Mouse (Mus musculus) heart, postnatal 0 days (tissue): ENCODE results near the gene Stk33. TPM values are rescaled to one million over a fixed set of nuclear protein-coding genes. Genes with fewer than 3 reads are reported as not detected.

Experiments
- ATAC-seq: fragments of 200-750 bp; cut with Nextera tagmentation; 2 replicates; pipeline ENCODE4 v1.8.0; 2017; ENCODE audit warnings: low read depth, moderate number of reproducible peaks, moderate library complexity; ENCODE audit not compliant: insufficient read depth
- DNase-seq: peaks from one replicate; pipeline ENCODE4 v3.0.0-alpha.2; 2016; ENCODE audit warnings: low spot score
- H3K27ac ChIP-seq: fragments of 300-500 bp; sonication (generic); 2 replicates; pipeline ENCODE4 v1.5.1; 2014; ENCODE audit warnings: low read depth, mild to moderate bottlenecking
- H3K27me3 ChIP-seq: fragments of 300-500 bp; sonication (generic); 2 replicates; pipeline ENCODE4 v1.6.1; 2014; ENCODE audit warnings: low read length, mixed read lengths; ENCODE audit not compliant: control insufficient read depth, insufficient read depth
- H3K36me3 ChIP-seq: fragments of 300-500 bp; sonication (generic); replicated peaks from 2 replicates; pipeline ENCODE4 v1.6.1; 2014; ENCODE audit warnings: low read length, mixed read lengths; ENCODE audit not compliant: control insufficient read depth, insufficient read depth
- H3K4me1 ChIP-seq: fragments of 300-500 bp; sonication (generic); 2 replicates; pipeline ENCODE4 v1.6.1; 2014; ENCODE audit warnings: antibody characterized with exemption; ENCODE audit not compliant: control insufficient read depth, insufficient read depth
- H3K4me2 ChIP-seq: fragments of 300-500 bp; sonication (generic); 2 replicates; pipeline ENCODE4 v1.6.1; 2014; ENCODE audit warnings: low read depth, mild to moderate bottlenecking, low read length, moderate library complexity
- H3K4me3 ChIP-seq: fragments of 300-500 bp; sonication (generic); 2 replicates; pipeline ENCODE4 v1.5.1; 2014; ENCODE audit warnings: low read depth, low read length
- H3K9ac ChIP-seq: fragments of 300-500 bp; sonication (generic); replicated peaks from 2 replicates; pipeline ENCODE4 v1.6.1; 2014; ENCODE audit warnings: low read depth, low read length, mixed read lengths
- H3K9me3 ChIP-seq: fragments of 300-500 bp; sonication (generic); replicated peaks from 2 replicates; pipeline ENCODE4 v1.6.1; 2016; ENCODE audit warnings: low read length; ENCODE audit not compliant: control insufficient read depth
- CTCF ChIP-seq: IDR thresholded peaks from 2 replicates; pipeline ENCODE4 v1.5.1; 2016; ENCODE audit warnings: antibody characterized with exemption, control low read depth, low read depth
- EP300 ChIP-seq: IDR thresholded peaks from 2 replicates; pipeline ENCODE4 v1.6.1; 2016; ENCODE audit warnings: antibody characterized with exemption, low read depth
- WGBS: fragments of 180-500 bp; shearing (Covaris S2); extraction: QIAGEN DNeasy Blood & Tissue Kit; methylation state at CpG from one replicate; pipeline ENCODE4 v1.1.7; 2014; 5-methylcytosine and 5-hydroxymethylcytosine counted together
- polyA plus RNA-seq: library from polyadenylated mRNA; unstranded; fragments of >200 nt; fragmentation: Nextera tagmentation; extraction: Ambion mirVana; gene quantifications from 2 replicates; pipeline ENCODE4 v1.2.1, GENCODE M21; 2015
- total RNA-seq: library from RNA; depleted of rRNA; stranded (reverse); fragments of >200 nt; gene quantifications from 2 replicates; pipeline ENCODE4 v1.2.3, GENCODE M21; 2014; ENCODE audit warnings: low replicate concordance

Stk33 gene
- total and polyA plus RNA-seq, 2 experiments from 2014 or later: 0.22 TPM; not detected in 1

DNA sequence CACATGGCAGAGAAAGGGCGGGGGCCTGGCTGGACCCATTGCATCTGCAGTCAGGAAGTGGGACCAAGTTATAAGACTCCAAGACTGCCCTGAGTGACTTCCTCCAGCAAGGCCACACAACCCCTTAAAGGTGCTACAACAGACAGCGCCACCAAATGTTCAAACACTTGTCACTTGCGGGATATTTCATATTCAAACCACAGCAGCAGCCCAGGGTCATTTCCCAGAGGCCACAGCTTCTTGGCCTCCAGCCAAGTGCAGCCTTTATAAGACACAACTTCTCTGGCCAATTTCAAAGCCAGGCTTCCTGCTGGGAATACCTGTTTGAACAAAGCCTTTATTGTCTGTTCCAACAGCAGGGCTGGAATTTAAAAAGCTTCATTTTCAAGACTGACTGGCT lies 162.3 kb downstream of the Stk33 start:
- no peak for TF ChIP-seq CTCF
- no peak for TF ChIP-seq EP300
- H3K9me3 ChIP-seq: no peaks in the 10 kb centered on the region
- ATAC-seq (no peak), DNase-seq (no peak)
- H3K27me3 ChIP-seq: no peaks in the 10 kb centered on the region
- H3K27ac ChIP-seq: no peak overlapping the region
- H3K4me2 ChIP-seq: no peak overlapping the region
- H3K9ac ChIP-seq: no peak overlapping the region
- no peaks in the 10 kb centered on the region for H3K4me1 ChIP-seq
- H3K36me3 ChIP-seq: no peaks in the 10 kb centered on the region
- 47% methylated on average over 3 of the region's 3 CpGs for WGBS
- H3K4me3 ChIP-seq: no peak overlapping the region

DNA sequence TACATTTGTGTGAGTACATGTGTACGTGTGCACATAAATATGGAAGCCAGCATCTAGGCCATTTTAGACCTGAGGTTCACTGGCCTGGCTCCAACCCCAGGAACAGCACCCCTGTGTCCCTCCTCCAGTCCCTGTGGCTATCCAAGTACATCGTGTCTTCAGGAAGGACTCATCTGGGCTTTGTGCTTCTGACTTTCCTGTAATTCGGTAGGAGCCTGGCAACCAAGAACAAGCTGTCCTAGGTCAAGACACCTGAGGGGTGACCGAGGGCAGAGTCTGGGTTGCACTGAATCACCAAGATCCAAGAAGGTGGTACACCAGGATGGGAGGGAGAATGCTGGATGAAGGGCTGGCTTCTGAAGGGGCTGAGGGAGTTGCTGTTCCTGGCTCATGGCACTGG lies 163.0 kb downstream of the Stk33 start:
- Histone ChIP-seq H3K9ac (no peak overlapping the region), H3K27me3 (no peaks in the 10 kb centered on the region), H3K27ac (no peak overlapping the region), H3K4me3 (no peak overlapping the region), H3K4me1 (no peaks in the 10 kb centered on the region), H3K9me3 (no peaks in the 10 kb centered on the region), H3K4me2 (no peak overlapping the region), H3K36me3 (no peaks in the 10 kb centered on the region)
- 74% methylated on average over 4 of the region's 4 CpGs for WGBS
- TF ChIP-seq CTCF (no peak), EP300 (no peak)
- no peak for ATAC-seq
- DNase-seq: no peak

DNA sequence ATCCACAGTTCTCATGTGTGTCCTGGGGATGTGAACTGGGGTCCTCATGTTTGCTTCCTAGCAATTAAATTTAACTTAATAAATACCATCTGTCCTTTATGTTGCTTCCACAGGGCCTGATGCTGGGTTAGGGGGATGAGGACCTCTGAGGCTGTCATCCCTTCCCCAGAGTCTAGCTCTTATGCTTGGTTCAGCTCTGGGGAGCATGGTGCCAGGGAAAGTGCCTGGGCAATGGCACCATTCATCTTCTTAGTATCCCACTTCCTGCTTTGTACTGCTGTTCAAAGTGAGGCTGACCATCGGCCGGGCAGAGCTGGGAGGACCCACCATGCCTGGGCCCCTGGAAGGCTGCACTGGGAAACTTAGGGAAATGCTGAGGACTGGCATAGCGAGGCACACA lies 163.7 kb downstream of the Stk33 start:
- no peak for ATAC-seq
- 79% methylated on average over 3 of the region's 3 CpGs for WGBS
- Histone ChIP-seq H3K9ac (no peak overlapping the region), H3K9me3 (no peaks in the 10 kb centered on the region), H3K4me1 (no peaks in the 10 kb centered on the region), H3K27me3 (no peaks in the 10 kb centered on the region), H3K4me2 (no peak overlapping the region), H3K4me3 (no peak overlapping the region), H3K27ac (no peak overlapping the region), H3K36me3 (no peaks in the 10 kb centered on the region)
- no peak for DNase-seq
- TF ChIP-seq CTCF: no peak
- TF ChIP-seq EP300: no peak

DNA sequence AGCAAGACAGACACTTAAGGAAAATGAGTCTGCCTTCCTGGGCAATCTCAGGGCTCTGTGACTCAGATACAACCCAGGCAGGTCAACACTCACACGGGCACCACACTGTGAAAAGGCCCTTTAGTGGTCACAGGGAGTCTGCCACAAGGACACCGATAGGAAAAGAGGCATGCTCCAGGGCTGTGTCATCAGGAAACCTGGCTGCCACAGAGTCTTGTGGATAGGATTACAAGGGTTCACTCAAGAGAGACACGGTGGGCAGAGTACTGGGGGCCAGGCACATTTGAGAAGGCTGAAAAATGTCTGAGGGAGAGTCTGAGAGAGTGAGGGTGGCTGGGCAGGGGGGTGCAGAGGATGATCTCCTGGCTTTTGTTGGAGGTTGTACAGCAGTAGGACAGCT lies 164.6 kb downstream of the Stk33 start:
- 50% methylated on average over 3 of the region's 3 CpGs for WGBS

DNA sequence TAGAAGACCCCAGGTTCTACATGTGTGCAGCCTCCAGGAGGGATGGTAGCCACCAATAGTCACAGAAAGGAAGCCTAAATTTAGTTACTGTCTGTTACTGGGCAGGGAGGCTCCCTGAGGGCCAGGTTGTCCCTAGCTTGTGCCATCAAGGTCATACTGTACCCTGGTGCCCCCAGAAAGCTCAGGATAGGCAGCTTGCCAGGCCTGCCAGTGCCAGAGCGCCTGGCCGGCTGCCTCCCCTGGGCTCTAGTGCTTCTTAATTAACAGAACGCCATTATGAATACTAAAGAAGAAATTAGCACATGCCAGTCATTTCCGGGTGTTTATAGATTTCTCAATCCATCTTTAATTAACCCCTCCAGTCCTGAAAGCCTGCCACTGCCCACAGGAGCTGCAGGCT lies 169.8 kb downstream of the Stk33 start:
- H3K4me3 ChIP-seq: no peak overlapping the region
- DNase-seq: no peak
- no peaks in the 10 kb centered on the region for H3K9me3 ChIP-seq
- H3K4me1 ChIP-seq: peaks cover 8% of the 10 kb centered on the region; the same call in 1 of the 2 replicates
- peak; percentile 71 for ATAC-seq
- no peak overlapping the region for H3K4me2 ChIP-seq
- H3K27me3 ChIP-seq: no peaks in the 10 kb centered on the region
- no peak overlapping the region for H3K9ac ChIP-seq
- no peak for TF ChIP-seq CTCF
- TF ChIP-seq EP300: no peak
- no peak overlapping the region for H3K27ac ChIP-seq
- H3K36me3 ChIP-seq: no peaks in the 10 kb centered on the region
- whole genome bisulfite sequencing: 28% methylated on average over 4 of the region's 4 CpGs

More for the DNA sequence above, 164.6 kb downstream of the Stk33 start:
- Histone ChIP-seq H3K27me3 (no peaks in the 10 kb centered on the region), H3K27ac (no peak overlapping the region), H3K36me3 (no peaks in the 10 kb centered on the region), H3K9me3 (no peaks in the 10 kb centered on the region), H3K4me1 (peaks cover 2% of the 10 kb centered on the region; the same call in 1 of the 2 replicates), H3K4me3 (no peak overlapping the region), H3K4me2 (no peak overlapping the region), H3K9ac (no peak overlapping the region)
- no peak for DNase-seq
- no peak for ATAC-seq
- TF ChIP-seq EP300 (no peak), CTCF (no peak)

DNA sequence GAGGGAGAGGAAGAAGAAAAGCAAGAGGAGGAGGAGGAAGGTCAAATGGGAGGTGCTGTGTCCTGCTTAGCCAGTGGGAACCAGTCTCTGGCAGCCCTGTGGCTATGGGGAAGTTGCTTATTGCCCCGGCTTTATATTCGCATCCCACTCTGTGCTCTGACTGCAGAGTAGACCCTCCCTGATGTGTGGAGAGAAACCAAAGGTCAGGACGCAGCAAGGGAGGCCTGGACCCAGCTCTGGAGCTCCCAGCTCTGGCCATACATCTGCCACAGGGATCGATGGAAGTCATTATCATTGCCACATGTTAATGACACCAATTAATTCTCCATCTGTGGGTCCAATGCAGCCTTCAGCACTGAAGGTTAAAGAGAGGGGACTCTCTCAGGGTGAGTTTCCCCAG lies 171.5 kb downstream of the Stk33 start:
- ATAC-seq (no peak), DNase-seq (no peak)
- no peak overlapping the region for H3K27ac ChIP-seq
- H3K27me3 ChIP-seq: no peaks in the 10 kb centered on the region
- H3K4me1 ChIP-seq: peaks cover 8% of the 10 kb centered on the region; the same call in 1 of the 2 replicates
- no peak for TF ChIP-seq CTCF
- no peak for TF ChIP-seq EP300
- no peak overlapping the region for H3K4me2 ChIP-seq
- no peaks in the 10 kb centered on the region for H3K9me3 ChIP-seq
- no peak overlapping the region for H3K4me3 ChIP-seq
- H3K9ac ChIP-seq: no peak overlapping the region
- no peaks in the 10 kb centered on the region for H3K36me3 ChIP-seq
- WGBS: 71% methylated on average over 4 of the region's 4 CpGs
